Mouse (Mus musculus) limb, embryonic 14.5 days (tissue): ENCODE results near the gene Itga6. TPM values are rescaled to one million over a fixed set of nuclear protein-coding genes. Genes with fewer than 3 reads are reported as not detected.

ENCODE experiments used
- ATAC-seq: fragments of 200-750 bp; cut with Nextera tagmentation; 2 replicates; pipeline ENCODE4 v1.8.0; 2017; ENCODE audit warnings: low read depth, moderate number of reproducible peaks, moderate TSS enrichment; ENCODE audit not compliant: low FRiP score
- DNase-seq: peaks from one replicate; pipeline ENCODE4 v3.0.0-alpha.2; 2015; ENCODE audit warnings: low spot score
- H3K27ac ChIP-seq: fragments of 300-500 bp; sonication (generic); replicated peaks from 2 replicates; pipeline ENCODE4 v1.5.1; 2014; ENCODE audit warnings: low read depth, mild to moderate bottlenecking, low read length, moderate library complexity, mixed read lengths
- H3K27me3 ChIP-seq: fragments of 300-500 bp; sonication (generic); 2 replicates; pipeline ENCODE4 v1.6.1; 2014; ENCODE audit warnings: low read length, mixed read lengths; ENCODE audit not compliant: control insufficient read depth, insufficient read depth
- H3K36me3 ChIP-seq: fragments of 300-500 bp; sonication (generic); 2 replicates; pipeline ENCODE4 v1.6.1; 2014; ENCODE audit warnings: mild to moderate bottlenecking, low read length, moderate library complexity, mixed read lengths; ENCODE audit not compliant: control insufficient read depth, insufficient read depth
- H3K4me1 ChIP-seq: fragments of 300-500 bp; sonication (generic); 2 replicates; pipeline ENCODE4 v1.6.1; 2014; ENCODE audit warnings: antibody characterized with exemption, low read length, mixed read lengths; ENCODE audit not compliant: control insufficient read depth, insufficient read depth
- H3K4me2 ChIP-seq: fragments of 300-500 bp; sonication (generic); replicated peaks from 2 replicates; pipeline ENCODE4 v1.6.1; 2014; ENCODE audit warnings: low read depth, mild to moderate bottlenecking, low read length, moderate library complexity; ENCODE audit not compliant: severe bottlenecking
- H3K4me3 ChIP-seq: fragments of 300-500 bp; sonication (generic); replicated peaks from 2 replicates; pipeline ENCODE4 v1.5.1; 2014; ENCODE audit warnings: low read length
- H3K9ac ChIP-seq: fragments of 300-500 bp; sonication (generic); 2 replicates; pipeline ENCODE4 v1.6.1; 2014; ENCODE audit warnings: mild to moderate bottlenecking, low read depth, low read length, moderate library complexity; ENCODE audit not compliant: severe bottlenecking
- H3K9me3 ChIP-seq: fragments of 300-500 bp; sonication (generic); 2 replicates; pipeline ENCODE4 v1.6.1; 2016; ENCODE audit warnings: low read length; ENCODE audit not compliant: control insufficient read depth
- POLR2A ChIP-seq: fragments of 200-500 bp; IDR thresholded peaks from 2 replicates; pipeline ENCODE4 v1.8.0; 2012; ENCODE audit warnings: inconsistent platforms, mild to moderate bottlenecking, moderate library complexity, borderline replicate concordance; ENCODE audit not compliant: insufficient read depth, insufficient read length; ENCODE audit errors: extremely low read depth
- WGBS: fragments of 180-500 bp; shearing (Covaris S2); extraction: QIAGEN DNeasy Blood & Tissue Kit; methylation state at CpG from one replicate; pipeline ENCODE4 v1.1.7; 2014; 5-methylcytosine and 5-hydroxymethylcytosine counted together
- polyA plus RNA-seq, 2 experiments: library from polyadenylated mRNA; depleted of rRNA in 1 of 2; stranded (reverse) in 1 of 2; unstranded in 1 of 2; fragments of >200 nt; fragmentation: Nextera tagmentation in 1 of 2; extraction: Ambion mirVana in 1 of 2; gene quantifications; 2 replicates each; pipeline versions ENCODE4 v1.2.1 to v1.2.3; 2012 to 2014

Gene Itga6
- polyA plus RNA-seq, 2 experiments, result 49.2 to 59.1 TPM

GRCm38 (mm10) chr2:71796787-71797186 is 51.4 kb downstream of the Itga6 start:
- no peak for ATAC-seq
- Histone ChIP-seq H3K9me3 (no peaks in the 10 kb centered on the region), H3K27me3 (no peaks in the 10 kb centered on the region), H3K4me1 (peaks cover 7% of the 10 kb centered on the region), H3K4me3 (no peak overlapping the region), H3K27ac (no peak overlapping the region), H3K36me3 (no peaks in the 10 kb centered on the region), H3K4me2 (no peak overlapping the region), H3K9ac (no peak overlapping the region)
- WGBS, result 80% methylated on average over 6 of the region's 6 CpGs
- DNase-seq, result no peak
- no peak for TF ChIP-seq POLR2A

- no peak for ATAC-seq
- no peak for TF ChIP-seq POLR2A
- H3K4me2 ChIP-seq, result no peak overlapping the region
- no peak for DNase-seq
- no peak overlapping the region for H3K27ac ChIP-seq
- no peaks in the 10 kb centered on the region for H3K36me3 ChIP-seq
- H3K4me1 ChIP-seq, result no peaks in the 10 kb centered on the region
- no peaks in the 10 kb centered on the region for H3K9me3 ChIP-seq
- no peak overlapping the region for H3K4me3 ChIP-seq
- 57% methylated on average over 6 of the region's 6 CpGs for WGBS
- H3K27me3 ChIP-seq, result no peaks in the 10 kb centered on the region
- no peak overlapping the region for H3K9ac ChIP-seq
These were observed 55.4 kb downstream of the Itga6 start for GRCm38 (mm10) chr2:71800798-71801197.

GRCm38 (mm10) chr2:71801691-71802090 is 56.3 kb downstream of the Itga6 start:
- no peaks in the 10 kb centered on the region for H3K36me3 ChIP-seq
- DNase-seq, result no peak
- 68% methylated on average over 7 of the region's 7 CpGs for WGBS
- no peak for TF ChIP-seq POLR2A
- H3K4me1 ChIP-seq, result no peaks in the 10 kb centered on the region
- no peak overlapping the region for H3K4me3 ChIP-seq
- no peaks in the 10 kb centered on the region for H3K9me3 ChIP-seq
- no peak overlapping the region for H3K27ac ChIP-seq
- ATAC-seq, result no peak
- H3K9ac ChIP-seq, result no peak overlapping the region
- H3K4me2 ChIP-seq, result no peak overlapping the region
- H3K27me3 ChIP-seq, result no peaks in the 10 kb centered on the region

- no peak for TF ChIP-seq POLR2A
- Histone ChIP-seq H3K27ac (no peak overlapping the region), H3K36me3 (no peaks in the 10 kb centered on the region), H3K4me3 (no peak overlapping the region), H3K27me3 (no peaks in the 10 kb centered on the region), H3K4me1 (no peaks in the 10 kb centered on the region), H3K4me2 (no peak overlapping the region), H3K9me3 (no peaks in the 10 kb centered on the region), H3K9ac (no peak overlapping the region)
- DNase-seq (no peak), ATAC-seq (no peak)
- WGBS, result 73% methylated on average over 4 of the region's 4 CpGs
These were observed 56.7 kb downstream of the Itga6 start for GRCm38 (mm10) chr2:71802131-71802530.

GRCm38 (mm10) chr2:71805120-71805519 is 59.7 kb downstream of the Itga6 start:
- ATAC-seq (no peak), DNase-seq (no peak)
- H3K36me3 ChIP-seq, result no peaks in the 10 kb centered on the region
- no peak overlapping the region for H3K4me3 ChIP-seq
- 80% methylated on average over 7 of the region's 7 CpGs for WGBS
- TF ChIP-seq POLR2A, result no peak
- H3K27ac ChIP-seq, result no peak overlapping the region
- H3K4me1 ChIP-seq, result no peaks in the 10 kb centered on the region
- H3K4me2 ChIP-seq, result no peak overlapping the region
- no peaks in the 10 kb centered on the region for H3K9me3 ChIP-seq
- no peaks in the 10 kb centered on the region for H3K27me3 ChIP-seq
- H3K9ac ChIP-seq, result no peak overlapping the region
